Mouse (Mus musculus) layer of hippocampus, adult 11-12 months (tissue): Measurements from ENCODE around the gene Asic1.
"Not testable (repeated sequence)": the region's sequence is repeated elsewhere in the genome, so short reads cannot be mapped to it uniquely, and the experiment has no call there.

Source experiments
- DNase-seq: peaks from one replicate; pipeline ENCODE4 v3.0.0; 2022; ENCODE audit warnings: low spot score

Asic1 gene

DNA sequence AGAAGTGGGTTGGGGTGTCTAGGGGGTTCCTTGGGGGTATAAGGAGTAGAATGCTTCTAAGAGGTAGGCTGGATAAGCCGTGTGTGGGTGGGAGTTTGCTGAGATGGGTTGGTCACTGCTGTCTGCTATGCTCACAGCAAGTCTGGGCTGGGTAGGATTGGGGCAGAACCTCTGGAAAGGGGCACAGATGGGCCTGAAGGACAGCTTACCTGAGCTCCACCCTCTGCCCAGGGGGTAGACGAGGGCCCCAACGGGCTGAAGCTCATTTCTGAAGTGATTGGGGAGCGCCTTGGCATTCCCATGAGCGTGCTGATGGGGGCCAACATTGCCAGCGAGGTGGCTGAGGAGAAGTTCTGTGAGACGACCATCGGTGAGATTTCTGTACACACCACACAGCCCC, 49.7 kb downstream of the Asic1 start:
- DNase-seq = no peak

- no peak for DNase-seq
Observed at GRCm38 (mm10) chr15:99721921-99722743, 52.0 kb downstream of the Asic1 start.

DNA sequence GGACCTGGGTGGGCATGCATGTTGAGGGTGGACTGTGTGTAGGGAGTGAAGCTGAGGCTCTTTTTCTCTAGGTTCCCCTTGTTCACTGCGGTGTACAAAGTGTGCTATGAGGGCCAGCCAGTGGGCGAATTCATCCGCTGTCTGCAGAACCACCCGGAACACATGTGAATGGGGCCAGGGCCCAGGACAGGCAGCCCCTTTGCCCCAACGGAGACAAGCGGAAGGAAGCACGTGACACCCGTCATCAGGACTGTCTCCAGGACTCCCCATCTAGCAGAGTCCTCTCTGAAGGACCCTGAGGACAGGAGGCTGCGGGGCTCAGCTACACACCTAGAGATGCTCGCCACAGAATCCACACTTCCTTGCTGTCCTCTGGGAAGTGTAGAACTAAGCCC, 52.9 kb downstream of the Asic1 start:
- no peak for DNase-seq

- peak; percentile 70 for DNase-seq
Observed at GRCm38 (mm10) chr15:99723515-99724291, 53.5 kb downstream of the Asic1 start.

GRCm38 (mm10) chr15:99724292-99725021, 54.3 kb downstream of the Asic1 start:
- DNase-seq = peak; percentile 84

DNA sequence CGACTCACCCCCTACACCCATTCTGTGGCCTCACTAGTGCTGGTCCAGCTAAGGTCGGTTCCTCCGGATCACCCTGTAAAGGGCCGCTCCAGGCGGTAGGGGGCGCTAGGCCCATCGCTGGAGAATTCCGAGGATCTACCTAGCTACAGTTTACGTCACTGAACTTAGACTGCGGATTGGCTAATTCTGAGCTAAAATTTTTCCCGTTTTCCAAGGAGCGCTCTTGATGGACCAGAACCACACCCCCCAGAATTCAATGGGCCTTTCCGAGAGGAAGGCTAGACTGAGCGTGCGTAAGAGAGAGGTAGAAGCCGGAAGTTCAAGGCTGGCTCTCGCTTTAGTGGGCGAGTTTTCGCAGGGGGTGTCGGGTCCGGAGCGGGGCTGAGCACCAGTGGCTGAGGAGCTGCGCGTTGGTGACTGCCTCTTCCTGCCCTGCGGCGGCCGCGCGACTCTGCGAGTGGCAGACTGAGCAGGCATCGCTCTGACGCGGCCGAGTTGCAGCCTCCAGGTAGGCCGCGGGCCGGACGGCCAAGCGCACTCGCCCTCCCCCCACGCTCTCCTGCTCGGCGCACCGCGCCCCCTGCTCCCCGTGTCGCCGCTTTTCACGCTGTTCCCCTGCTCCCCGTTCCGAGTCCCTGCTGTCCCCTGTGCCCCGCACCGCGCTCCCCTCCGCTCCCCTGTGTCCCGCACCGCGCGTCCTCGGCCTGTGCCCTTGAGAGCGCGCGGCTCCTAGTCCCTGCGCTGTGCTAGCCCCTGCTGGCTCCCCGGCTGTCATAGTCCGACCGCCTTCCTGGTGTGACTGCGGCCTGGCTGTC, 55.4 kb downstream of the Asic1 start, which contains the start of gene Cox14:
Gene Cox14, plus strand, starts transcription at position 278 of the 815 bp plus-strand sequence.
- peak; percentile 96 for DNase-seq

DNA sequence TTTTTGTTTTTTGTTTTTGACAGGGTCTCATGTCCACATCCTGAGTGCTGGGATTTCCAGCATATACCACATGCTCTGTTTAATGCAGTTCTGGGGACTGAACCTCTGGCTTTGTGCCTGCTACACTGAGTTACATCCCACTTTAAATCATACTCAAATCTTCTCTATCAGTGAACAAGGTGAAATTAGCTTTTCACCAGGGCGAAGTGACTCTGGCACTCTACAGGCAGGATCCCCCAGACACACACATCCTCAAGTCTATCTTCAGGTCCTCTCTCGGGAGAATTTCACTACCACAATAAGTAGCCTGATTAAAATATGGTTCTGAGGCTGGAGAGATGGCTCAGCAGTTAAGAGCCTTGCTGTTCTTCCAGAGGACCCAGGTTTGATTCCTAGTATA, 56.4 kb downstream of the Asic1 start:
- no peak for DNase-seq

- DNase-seq = not testable (repeated sequence)
Observed at GRCm38 (mm10) chr15:99727039-99727438, 56.9 kb downstream of the Asic1 start.

- DNase-seq = no peak
Observed at GRCm38 (mm10) chr15:99727525-99727924, 57.4 kb downstream of the Asic1 start.

GRCm38 (mm10) chr15:99728211-99728610, 58.0 kb downstream of the Asic1 start:
- no peak for DNase-seq

GRCm38 (mm10) chr15:99729056-99729783, 59.1 kb downstream of the Asic1 start:
- no peak for DNase-seq

DNA sequence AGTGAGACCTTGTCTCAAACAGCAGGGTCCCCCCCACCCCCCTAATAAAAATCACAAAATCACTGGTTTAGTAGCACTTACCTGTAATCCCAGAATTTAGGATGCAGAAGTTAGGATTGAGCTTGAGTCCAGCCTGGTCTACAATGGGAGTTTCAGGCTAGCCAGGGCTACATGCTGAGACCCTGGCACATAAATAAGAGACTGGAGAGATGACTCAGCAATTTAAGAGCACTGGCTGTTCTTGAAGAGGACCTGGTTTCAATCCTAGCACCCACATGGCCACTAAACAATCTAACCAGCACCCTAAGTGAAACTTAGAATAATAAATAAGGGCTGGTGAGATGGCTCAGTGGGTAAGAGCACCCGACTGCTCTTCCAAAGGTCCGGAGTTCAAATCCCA, 61.0 kb downstream of the Asic1 start:
- DNase-seq = no peak

DNA sequence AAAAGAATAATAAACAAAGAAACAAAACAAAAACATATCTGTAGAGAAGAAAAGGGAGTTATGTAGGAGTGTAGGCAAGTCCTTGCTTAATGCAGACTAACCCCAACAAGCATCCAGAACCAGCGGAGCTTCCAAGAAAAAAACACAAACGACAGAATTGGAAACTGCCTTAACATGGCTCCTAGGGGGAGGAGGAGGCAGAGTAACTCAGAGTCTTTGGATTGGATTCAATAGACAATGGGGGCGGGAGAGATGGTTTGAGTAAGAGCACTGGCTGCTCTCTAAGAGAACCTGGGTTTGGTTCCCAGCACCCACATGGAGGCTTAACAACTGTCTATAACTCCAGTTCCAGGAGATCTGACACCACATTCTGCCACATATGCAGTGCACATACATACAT, 61.5 kb downstream of the Asic1 start:
- no peak for DNase-seq

- no peak for DNase-seq
Observed at GRCm38 (mm10) chr15:99733186-99733585, 63.0 kb downstream of the Asic1 start.

GRCm38 (mm10) chr15:99735631-99736030, 65.5 kb downstream of the Asic1 start:
- DNase-seq = peak; percentile 100

DNA sequence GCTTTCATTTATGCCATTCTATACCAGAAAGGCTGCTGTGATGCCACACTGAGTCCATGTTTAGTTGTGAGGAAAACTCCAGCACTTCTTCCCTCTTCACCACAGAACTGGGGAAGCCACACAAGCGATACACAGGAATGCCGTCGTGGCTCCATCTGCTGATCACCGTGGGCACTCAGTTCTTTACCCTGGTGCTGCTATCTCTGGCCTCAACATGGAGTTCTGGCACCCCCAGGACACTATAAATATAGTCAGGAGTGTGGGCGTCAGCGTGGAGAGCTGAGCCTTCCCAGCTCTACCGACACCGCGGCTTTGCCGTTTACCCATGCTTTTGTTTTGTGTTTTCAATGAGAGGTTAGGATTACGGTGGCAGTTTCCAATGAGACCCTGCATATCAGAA, 66.5 kb downstream of the Asic1 start:
- DNase-seq = no peak

DNA sequence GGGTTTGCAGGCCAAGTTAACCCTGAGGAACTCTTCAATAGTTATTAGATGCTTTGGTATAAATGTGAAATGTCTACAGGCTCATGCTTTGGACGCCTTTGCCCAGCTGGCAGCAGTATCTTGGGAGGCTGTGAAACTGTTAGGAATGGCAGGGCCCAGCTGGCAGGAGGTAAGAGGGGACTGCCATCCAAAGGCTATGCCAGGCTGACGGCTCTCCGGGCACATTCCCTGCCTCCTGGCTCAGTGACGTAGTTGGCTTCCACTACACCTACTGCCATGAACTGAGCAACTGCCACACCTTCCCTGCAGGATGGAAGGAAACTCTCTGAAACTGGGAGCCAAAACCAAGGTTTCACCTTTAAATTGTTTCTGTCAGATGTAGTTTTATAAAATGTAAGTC, 70.1 kb downstream of the Asic1 start:
- DNase-seq = no peak
